Mouse (Mus musculus) intestine, embryonic 16.5 days (tissue): Measurements from ENCODE around the gene Camp. TPM values are rescaled to one million over a fixed set of nuclear protein-coding genes. Genes with fewer than 3 reads are reported as not detected.
"Not testable (repeated sequence)": the region's sequence is repeated elsewhere in the genome, so short reads cannot be mapped to it uniquely, and the experiment has no call there.

Experiments used
- ATAC-seq: fragments of 200-750 bp; cut with Nextera tagmentation; 2 replicates; pipeline ENCODE4 v1.8.0; 2017; ENCODE audit warnings: moderate TSS enrichment, moderate library complexity
- H3K27ac ChIP-seq: fragments of 300-500 bp; sonication (generic); 2 replicates; pipeline ENCODE4 v1.5.1; 2014; ENCODE audit warnings: mild to moderate bottlenecking, low read length
- H3K27me3 ChIP-seq: fragments of 300-500 bp; sonication (generic); replicated peaks from 2 replicates; pipeline ENCODE4 v1.6.1; 2014; ENCODE audit warnings: low read length, control low read depth, mixed read lengths; ENCODE audit not compliant: control insufficient read depth, insufficient read depth
- H3K36me3 ChIP-seq: fragments of 300-500 bp; sonication (generic); 2 replicates; pipeline ENCODE4 v1.6.1; 2014; ENCODE audit warnings: low read length, control low read depth; ENCODE audit not compliant: control insufficient read depth, insufficient read depth
- H3K4me1 ChIP-seq: fragments of 300-500 bp; sonication (generic); 2 replicates; pipeline ENCODE4 v1.6.1; 2014; ENCODE audit warnings: low read length, control low read depth, mixed read lengths; ENCODE audit not compliant: control insufficient read depth, insufficient read depth
- H3K4me2 ChIP-seq: fragments of 300-500 bp; sonication (generic); 2 replicates; pipeline ENCODE4 v1.6.1; 2014; ENCODE audit warnings: low read depth, low read length, control low read depth
- H3K4me3 ChIP-seq: fragments of 300-500 bp; sonication (generic); 2 replicates; pipeline ENCODE4 v1.5.1; 2014; ENCODE audit warnings: mild to moderate bottlenecking, low read length
- H3K9ac ChIP-seq: fragments of 300-500 bp; sonication (generic); 2 replicates; pipeline ENCODE4 v1.6.1; 2014; ENCODE audit warnings: low read depth, low read length
- H3K9me3 ChIP-seq: fragments of 300-500 bp; sonication (generic); 2 replicates; pipeline ENCODE4 v1.6.1; 2016; ENCODE audit warnings: low read length, control low read depth; ENCODE audit not compliant: control insufficient read depth
- WGBS: fragments of 180-500 bp; shearing (Covaris S2); extraction: QIAGEN DNeasy Blood & Tissue Kit; methylation state at CpG from one replicate; pipeline ENCODE4 v1.1.7; 2014; 5-methylcytosine and 5-hydroxymethylcytosine counted together
- microRNA-seq: library from miRNA; unstranded; fragments of <30 nt; microRNA quantifications from one replicate; pipeline ENCODE4, GENCODE M21; 2016
- polyA plus RNA-seq: library from polyadenylated mRNA; unstranded; fragments of >200 nt; fragmentation: Nextera tagmentation; extraction: Ambion mirVana; gene quantifications from 2 replicates; pipeline ENCODE4 v1.2.1, GENCODE M21; 2015

Camp gene
- polyA plus RNA-seq, 1 experiment from 2014 or later = 3.5 TPM

DNA sequence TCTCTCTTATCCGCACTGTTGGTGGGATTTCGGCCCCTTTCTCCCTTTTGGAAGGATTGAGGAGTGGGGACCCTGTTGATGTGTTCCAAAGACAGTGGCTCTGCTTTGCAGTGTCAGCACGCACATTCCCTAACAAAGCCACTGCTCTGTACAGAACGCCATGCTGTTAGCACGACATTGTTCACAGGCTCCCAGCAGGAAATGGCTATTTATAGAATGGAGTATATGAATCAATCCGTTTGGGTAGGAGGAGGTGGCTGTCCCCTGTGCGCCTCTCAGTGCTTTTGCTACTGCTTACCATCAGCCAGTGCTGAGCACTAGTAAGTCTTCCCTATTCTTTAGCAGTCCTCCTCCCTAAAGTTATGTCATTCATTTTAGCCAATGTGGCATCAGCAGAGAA, 36.0 kb downstream of the Camp start:
- Histone ChIP-seq H3K9me3 (no peaks in the 10 kb centered on the region), H3K4me2 (no peak overlapping the region), H3K9ac (no peak overlapping the region), H3K27me3 (no peaks in the 10 kb centered on the region), H3K36me3 (no peaks in the 10 kb centered on the region), H3K4me3 (no peak overlapping the region), H3K27ac (no peak overlapping the region), H3K4me1 (no peaks in the 10 kb centered on the region)
- WGBS = 49% methylated on average over 7 of the region's 7 CpGs
- no peak for ATAC-seq

DNA sequence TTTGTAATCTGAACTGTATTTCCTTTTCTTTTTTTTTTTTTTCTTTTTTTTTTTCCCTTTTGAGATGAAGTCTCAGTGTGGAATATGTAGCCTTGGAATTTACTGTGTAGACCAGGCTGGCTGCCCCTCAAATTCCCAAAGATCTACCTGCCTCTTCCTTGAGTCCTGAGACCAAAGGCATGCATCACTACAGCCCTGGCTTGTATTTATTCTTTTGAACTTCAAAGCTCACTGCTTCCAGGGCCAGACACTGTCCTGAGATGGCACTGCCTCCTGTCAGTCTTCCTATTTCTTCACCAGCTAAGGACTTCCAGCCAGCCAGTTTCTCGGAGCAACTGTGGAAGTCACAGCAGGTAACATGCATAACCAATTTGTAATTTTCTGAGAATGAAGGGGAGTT, 37.4 kb downstream of the Camp start, which contains the start of gene Spink8:
Gene Spink8, plus strand, starts transcription at position 301 of the 400 bp plus-strand sequence.
- ATAC-seq = no peak
- H3K9me3 ChIP-seq = no peaks in the 10 kb centered on the region
- H3K27me3 ChIP-seq = no peaks in the 10 kb centered on the region
- no peaks in the 10 kb centered on the region for H3K36me3 ChIP-seq
- no peaks in the 10 kb centered on the region for H3K4me1 ChIP-seq
- no peak within 1 kb of the TSS for H3K9ac ChIP-seq
- WGBS = 60% methylated on average over 1 of the region's 1 CpGs
- no peak within 1 kb of the TSS for H3K4me3 ChIP-seq
- no peak within 1 kb of the TSS for H3K27ac ChIP-seq
- no peak within 1 kb of the TSS for H3K4me2 ChIP-seq

DNA sequence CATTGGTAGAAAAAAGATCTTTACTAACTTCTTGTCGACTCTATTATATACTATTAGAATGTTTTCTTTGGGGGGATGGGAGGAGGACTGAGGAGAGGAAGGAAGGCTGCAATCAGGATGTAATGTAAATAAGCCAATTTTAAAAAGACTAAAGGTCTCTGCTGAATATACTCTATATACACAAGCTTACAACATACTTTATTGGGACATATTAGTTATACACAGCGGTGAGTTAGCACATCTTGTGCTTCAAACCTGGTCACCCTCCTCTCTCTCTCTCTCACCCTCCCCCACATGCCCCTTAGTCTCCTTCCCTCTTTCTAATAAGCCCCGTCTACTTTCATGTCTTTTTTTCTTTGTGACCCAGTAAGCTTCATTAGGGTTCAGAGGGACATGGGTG, 41.5 kb downstream of the Camp start:
- Histone ChIP-seq H3K4me2 (no peak overlapping the region), H3K27ac (no peak overlapping the region), H3K9ac (no peak overlapping the region), H3K4me1 (no peaks in the 10 kb centered on the region), H3K36me3 (no peaks in the 10 kb centered on the region), H3K4me3 (no peak overlapping the region), H3K27me3 (no peaks in the 10 kb centered on the region), H3K9me3 (no peaks in the 10 kb centered on the region)
- no peak for ATAC-seq
- 48% methylated on average over 3 of the region's 3 CpGs for WGBS

DNA sequence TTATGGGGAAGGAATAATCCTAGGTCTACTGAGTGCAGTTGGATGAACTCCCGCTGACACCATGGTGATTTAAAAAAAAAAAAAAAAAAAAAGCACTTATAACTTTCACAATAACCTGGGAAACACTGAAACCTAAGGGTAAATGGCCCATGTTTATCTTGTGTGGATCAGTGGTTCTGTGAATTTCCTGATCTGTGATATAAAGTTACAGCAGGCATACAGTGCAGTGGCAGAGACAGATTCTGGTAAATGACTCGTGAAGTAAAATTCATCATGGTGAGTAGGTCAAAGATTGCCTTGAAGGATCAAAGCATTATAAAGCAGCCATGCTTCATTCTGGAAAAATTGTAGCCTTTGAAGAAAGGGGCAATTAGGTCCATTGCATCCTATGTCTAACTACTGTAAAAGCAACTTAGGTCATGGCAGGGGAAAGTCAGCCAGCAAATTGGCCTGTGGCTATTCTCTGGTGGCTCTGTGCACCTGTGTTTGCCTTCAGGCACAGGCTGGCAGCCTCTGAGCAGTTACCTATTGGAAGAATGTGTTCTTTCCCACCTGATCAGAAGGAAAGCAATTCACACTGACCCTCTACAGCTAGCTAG, 42.6 kb downstream of the Camp start:
- Histone ChIP-seq H3K27me3 (no peaks in the 10 kb centered on the region), H3K4me1 (no peaks in the 10 kb centered on the region), H3K4me3 (no peak overlapping the region), H3K27ac (no peak overlapping the region), H3K36me3 (no peaks in the 10 kb centered on the region), H3K9ac (no peak overlapping the region), H3K4me2 (no peak overlapping the region), H3K9me3 (no peaks in the 10 kb centered on the region)
- ATAC-seq = no peak
- WGBS = 87% methylated on average over 2 of the region's 2 CpGs

DNA sequence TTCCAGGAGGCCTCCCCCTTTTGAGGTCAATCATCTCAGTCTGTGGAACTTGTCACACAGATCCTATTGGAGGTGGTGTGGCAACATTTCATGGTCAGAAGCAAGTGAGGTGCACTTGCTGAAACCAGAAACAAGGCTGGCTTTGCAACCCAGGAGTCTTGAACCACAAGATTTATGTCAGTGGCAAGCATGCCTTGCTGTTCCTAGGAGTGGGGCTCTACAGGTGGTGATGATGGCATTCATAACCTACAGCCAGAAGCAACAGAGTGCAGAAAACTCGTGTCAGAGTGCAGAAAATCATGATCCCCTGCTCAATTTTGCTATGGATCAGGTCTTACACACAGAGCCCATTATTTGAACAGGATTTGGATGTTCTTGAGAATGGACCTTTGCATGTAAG, 43.2 kb downstream of the Camp start:
- H3K4me1 ChIP-seq = no peaks in the 10 kb centered on the region
- H3K9me3 ChIP-seq = no peaks in the 10 kb centered on the region
- 38% methylated on average over 1 of the region's 1 CpGs for WGBS
- H3K36me3 ChIP-seq = no peaks in the 10 kb centered on the region
- no peaks in the 10 kb centered on the region for H3K27me3 ChIP-seq
- no peak for ATAC-seq
- no peak overlapping the region for H3K9ac ChIP-seq
- no peak overlapping the region for H3K4me2 ChIP-seq
- no peak overlapping the region for H3K27ac ChIP-seq
- no peak overlapping the region for H3K4me3 ChIP-seq

DNA sequence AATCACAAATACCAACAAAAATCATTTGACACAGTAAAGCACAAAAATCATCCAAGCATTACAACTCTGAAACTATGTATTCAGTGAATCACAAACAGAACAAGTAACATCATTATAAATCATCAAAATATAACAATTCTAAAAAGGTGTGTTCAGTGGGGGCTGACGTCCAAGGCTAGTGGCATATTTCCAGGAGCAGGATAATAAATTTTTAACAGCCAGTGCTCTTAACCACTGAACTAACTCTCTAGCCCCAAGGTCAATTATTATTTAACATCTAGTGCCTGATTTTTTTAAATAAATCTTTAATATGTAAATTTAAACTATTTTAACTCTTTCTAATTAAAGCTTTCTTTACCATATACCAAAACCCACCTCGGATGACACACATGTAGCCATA, 43.8 kb downstream of the Camp start:
- H3K9me3 ChIP-seq, H3K4me2 ChIP-seq, H3K27me3 ChIP-seq, H3K36me3 ChIP-seq, H3K4me1 ChIP-seq, H3K27ac ChIP-seq, ATAC-seq, H3K4me3 ChIP-seq, H3K9ac ChIP-seq: not testable (repeated sequence)
- WGBS = 65% methylated on average over 2 of the region's 2 CpGs

DNA sequence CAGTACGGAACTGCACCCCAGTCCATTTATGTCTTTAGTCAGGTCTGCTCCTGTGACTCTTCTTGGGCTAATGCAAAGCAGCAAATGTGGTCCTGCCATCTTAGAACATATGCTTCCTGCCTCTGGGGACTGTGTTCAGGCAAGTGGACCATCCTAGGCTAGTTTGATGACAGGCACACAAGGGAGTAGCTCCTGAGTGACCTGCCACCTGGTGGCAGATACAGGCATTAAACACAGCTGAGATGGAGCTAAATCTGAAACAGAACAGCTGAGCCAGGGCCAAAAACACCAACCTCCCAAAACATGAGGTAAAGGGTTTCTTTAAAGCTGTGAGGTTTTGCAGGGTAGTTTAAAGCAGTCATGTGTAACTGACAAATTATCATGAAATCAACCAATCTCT, 51.4 kb downstream of the Camp start:
- no peak for ATAC-seq
- Histone ChIP-seq H3K36me3 (no peaks in the 10 kb centered on the region), H3K9me3 (no peaks in the 10 kb centered on the region), H3K27ac (no peak overlapping the region), H3K27me3 (no peaks in the 10 kb centered on the region), H3K4me3 (no peak overlapping the region), H3K4me2 (no peak overlapping the region), H3K9ac (no peak overlapping the region), H3K4me1 (no peaks in the 10 kb centered on the region)
- 87% methylated on average over 1 of the region's 1 CpGs for WGBS

Small RNA genes within 50 kb of the gene (microRNA-seq; reads per million reads assigned to microRNA genes)
- not detected for gene Mir7089

Other genes starting within 250 kb of the Camp start
- gene Fbxw24, start 223.6 kb downstream of the Camp start, polyA plus RNA-seq = 0.09 TPM in 1 of 2 replicates, not detected in the other
- not detected in 2 replicates for gene Fbxw25, start 185.0 kb downstream of the Camp start, polyA plus RNA-seq
- 0.09 TPM in 1 of 2 replicates, not detected in the other for gene Fbxw18, start 146.9 kb downstream of the Camp start, polyA plus RNA-seq
- 0.07 and 0.18 TPM in 2 replicates for gene Fbxw26, start 103.5 kb downstream of the Camp start, polyA plus RNA-seq
- not detected in 2 replicates for gene Fbxw27, start 58.9 kb downstream of the Camp start, polyA plus RNA-seq
- 0.18 and 0.67 TPM in 2 replicates for gene Spink8, start 37.3 kb downstream of the Camp start, polyA plus RNA-seq
- gene Nme6, start 16.9 kb downstream of the Camp start, polyA plus RNA-seq = 97.0 and 98.7 TPM in 2 replicates
- gene Cdc25a, start 26.0 kb upstream of the Camp start, polyA plus RNA-seq = 31.2 and 31.3 TPM in 2 replicates
- gene Map4, start 81.8 kb upstream of the Camp start, polyA plus RNA-seq = 52.8 and 57.2 TPM in 2 replicates